In the genomic region with DNA sequence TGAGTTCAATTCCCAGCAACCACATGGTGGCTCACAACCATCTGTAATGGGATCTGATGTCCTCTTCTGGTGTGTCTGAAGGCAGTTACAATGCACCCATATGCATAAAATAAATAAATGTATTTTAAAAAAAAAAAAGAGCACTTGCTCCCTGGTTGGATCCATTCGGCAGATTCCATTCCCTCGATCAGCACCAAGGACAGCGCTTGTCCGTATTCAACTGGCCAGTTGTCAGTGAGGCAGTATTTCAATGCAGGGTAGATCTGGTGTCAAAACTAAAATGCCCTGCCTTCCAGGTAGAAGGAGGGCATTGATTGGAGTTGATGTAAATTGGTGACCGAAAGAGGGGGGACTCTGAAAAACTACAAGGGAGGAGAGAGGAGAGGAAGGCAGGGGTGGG, we compare ENCODE assay signal across 10 mouse cellular contexts.
DNase-seq lines count a peak whose midpoint lies in the region; ATAC-seq and TF ChIP-seq lines count a peak whose summit lies in the region.
"Had no signal": no experiment of that assay in that cellular context is flagged by ENCODE, and none has a peak within 500 bp of the region (broad histone marks: within the 10 kb centered on the region; RNA-seq: fewer than 3 reads in every experiment).

No protein-coding gene starts in this region.

- no peaks in the 10 kb centered on the region for H3K9me3 ChIP-seq in kidney, embryonic 14.5 days (ENCODE audit: control insufficient read depth, low read length)
- no peaks in the 10 kb centered on the region for H3K9me3 ChIP-seq in MEL (replicated peaks; ENCODE audit: insufficient read depth, low read length)
- H3K9me3 ChIP-seq: liver, embryonic 15.5 days had no signal

- DNase-seq in kidney, adult 2 months: peak; percentile 31
- peak; percentile 32 for DNase-seq in MEL (ENCODE audit: low read depth, low spot score)
- peak; percentile 87 for DNase-seq in embryo, embryonic 10 days (ENCODE audit: low spot score)
- DNase-seq in lung, postnatal 4 days: peak; percentile 35 to 51
- DNase-seq in layer of hippocampus, adult 9-11 months: no peak
- no peak for DNase-seq in cerebellum, postnatal 14 days
- no peak for DNase-seq in layer of hippocampus, adult 9-10 months (ENCODE audit: low spot score)
- DNase-seq: spleen, adult 18-20 months had no signal

- H3K4me3 ChIP-seq in kidney, adult 2 months (ENCODE audit: insufficient read depth, low read depth, low read length): no peak overlapping the region
- no peak overlapping the region for H3K4me3 ChIP-seq in kidney, embryonic 14.5 days (ENCODE audit: low read length)
- H3K4me3 ChIP-seq in MEL (ENCODE audit: control insufficient read depth in 1 of 2, insufficient read depth in 1 of 2, low read depth in 2 of 2, low read length in 2 of 2): no peak overlapping the region
- H3K4me3 ChIP-seq: liver, embryonic 15.5 days had no signal

- no peak overlapping the region for H3K27ac ChIP-seq in kidney, adult 2 months (ENCODE audit: insufficient read depth, low read depth, low read length)
- H3K27ac ChIP-seq in kidney, embryonic 14.5 days (ENCODE audit: low read depth, low read length): no peak overlapping the region
- no peak overlapping the region for H3K27ac ChIP-seq in MEL (ENCODE audit: control insufficient read depth, low read depth, low read length)
- H3K27ac ChIP-seq: liver, embryonic 15.5 days had no signal

- H3K9ac ChIP-seq in kidney, embryonic 14.5 days (ENCODE audit: low read depth, low read length): no peak overlapping the region
- no peak overlapping the region for H3K9ac ChIP-seq in MEL (ENCODE audit: control insufficient read depth, low read depth, low read length, poor library complexity, severe bottlenecking)
- H3K9ac ChIP-seq: liver, embryonic 15.5 days had no signal

- TF ChIP-seq EP300 in MEL (IDR thresholded peaks at IDR 0.05; ENCODE audit: low read depth in 1 of 2, low read length in 2 of 2): no peak

- 13% methylated on average over 5 of the region's 5 CpGs for WGBS in kidney, adult 2 months
- 11% methylated on average over 5 of the region's 5 CpGs for WGBS in kidney, embryonic 14.5 days

- H3K79me2 ChIP-seq in MEL (ENCODE audit: control insufficient read depth, insufficient read depth, low read length, poor library complexity): no peaks in the 10 kb centered on the region

- no peaks in the 10 kb centered on the region for H3K36me3 ChIP-seq in kidney, adult 2 months (ENCODE audit: control insufficient read depth, insufficient read depth, low read length)
- no peaks in the 10 kb centered on the region for H3K36me3 ChIP-seq in kidney, embryonic 14.5 days (ENCODE audit: control insufficient read depth, insufficient read depth, low read length)
- H3K36me3 ChIP-seq in MEL (ENCODE audit: control insufficient read depth in 1 of 2, insufficient read depth in 2 of 2, low read length in 2 of 2): no peaks in the 10 kb centered on the region
- H3K36me3 ChIP-seq: liver, embryonic 15.5 days had no signal

- no peaks in the 10 kb centered on the region for H3K27me3 ChIP-seq in kidney, adult 2 months (replicated peaks; ENCODE audit: control insufficient read depth, insufficient read depth, low read length)
- peaks cover 21% of the 10 kb centered on the region for H3K27me3 ChIP-seq in kidney, embryonic 14.5 days (ENCODE audit: control insufficient read depth, insufficient read depth, low read length)
- H3K27me3 ChIP-seq in MEL (ENCODE audit: control insufficient read depth in 1 of 2, insufficient read depth in 2 of 2, low read length in 2 of 2): no peaks in the 10 kb centered on the region

- no peak overlapping the region for H3K4me2 ChIP-seq in kidney, embryonic 14.5 days (replicated peaks; ENCODE audit: low read depth, low read length)
- H3K4me2 ChIP-seq: liver, embryonic 15.5 days had no signal

- TF ChIP-seq RAD21 in MEL (IDR thresholded peaks at IDR 0.05; ENCODE audit: low read depth, low read length): no peak

- no peak for ATAC-seq in kidney, embryonic 14.5 days (ENCODE audit: low FRiP score, low TSS enrichment)

- no peak for TF ChIP-seq POLR2A in kidney, adult 2 months (IDR thresholded peaks at IDR 0.05; ENCODE audit: low read depth, low read length)
- TF ChIP-seq POLR2A in MEL (IDR thresholded peaks at IDR 0.05; ENCODE audit: control insufficient read depth in 1 of 2, insufficient read depth in 1 of 2, low read depth in 1 of 2, low read length in 2 of 2, poor library complexity in 1 of 2): no peak

- TF ChIP-seq CTCF in kidney, adult 2 months (conservative IDR thresholded peaks at IDR 0.05; ENCODE audit: insufficient read depth, insufficient read length, low read depth, low read length): no peak
- no peak for TF ChIP-seq CTCF in MEL (IDR thresholded peaks at IDR 0.05 in 2 of 3, conservative IDR thresholded peaks at IDR 0.05 in 1 of 3; ENCODE audit: control insufficient read depth in 1 of 3, insufficient read depth in 1 of 3, low read depth in 2 of 3, low read length in 3 of 3, poor library complexity in 1 of 3, severe bottlenecking in 1 of 3)

- no peaks in the 10 kb centered on the region for H3K4me1 ChIP-seq in kidney, adult 2 months (ENCODE audit: control insufficient read depth, insufficient read depth, low read length)
- H3K4me1 ChIP-seq in kidney, embryonic 14.5 days (ENCODE audit: control insufficient read depth, insufficient read depth, low read length): no peaks in the 10 kb centered on the region
- H3K4me1 ChIP-seq in MEL (ENCODE audit: control insufficient read depth in 1 of 2, insufficient read depth in 2 of 2, low read length in 2 of 2): no peaks in the 10 kb centered on the region
- H3K4me1 ChIP-seq: liver, embryonic 15.5 days had no signal

TF ChIP-seq in MEL, 35 proteins besides CTCF, POLR2A, EP300 and RAD21:
- TF ChIP-seq GATA1 (IDR thresholded peaks at IDR 0.05; ENCODE audit: low read depth, low read length) (no peak), USF1 (IDR thresholded peaks at IDR 0.05; ENCODE audit: low read depth, low read length) (no peak)

Comparison
In these comparisons a context has a peak if more than half of its experiments do, and no peak if none do; other contexts are left out.
1. DNase-seq: peak in kidney, adult 2 months (single experiment), MEL (single experiment), embryo, embryonic 10 days (single experiment) and lung, postnatal 4 days (2 of 2); none in layer of hippocampus, adult 9-11 months (single experiment), cerebellum, postnatal 14 days (0 of 2) and layer of hippocampus, adult 9-10 months (single experiment).